ENCODE assay signal across 9 mouse cellular contexts in genomic region chr3:52938398-52938797, GRCm38 (mm10).
A peak's percentile ranks its signal among the peaks of the same experiment; 100 is the strongest.
DNase-seq lines count a peak whose midpoint lies in the region; ATAC-seq and TF ChIP-seq lines count a peak whose summit lies in the region.
"Had no signal": no experiment of that assay in that cellular context is flagged by ENCODE, and none has a peak within 500 bp of the region (broad histone marks: within the 10 kb centered on the region; RNA-seq: fewer than 3 reads in every experiment).

No protein-coding gene starts in this region.

- H3K9me3 ChIP-seq in kidney, embryonic 14.5 days (ENCODE audit: control insufficient read depth, low read length), result no peaks in the 10 kb centered on the region
- no peaks in the 10 kb centered on the region for H3K9me3 ChIP-seq in neural tube, embryonic 15.5 days (replicated peaks)

- no peak for TF ChIP-seq POLR2A in kidney, adult 2 months (IDR thresholded peaks at IDR 0.05; ENCODE audit: low read depth, low read length)
- TF ChIP-seq POLR2A in myocyte (IDR thresholded peaks at IDR 0.05; ENCODE audit: insufficient read length, low read depth), result no peak

- TF ChIP-seq CTCF in kidney, adult 2 months (conservative IDR thresholded peaks at IDR 0.05; ENCODE audit: insufficient read depth, insufficient read length, low read depth, low read length), result no peak

- no peak overlapping the region for H3K4me2 ChIP-seq in kidney, embryonic 14.5 days (replicated peaks; ENCODE audit: low read depth, low read length)
- peak overlapping the region; percentile 24 for H3K4me2 ChIP-seq in myocyte (ENCODE audit: low read depth)
- H3K4me2 ChIP-seq in neural tube, embryonic 15.5 days, result no peak overlapping the region

- no peaks in the 10 kb centered on the region for H3K27me3 ChIP-seq in kidney, adult 2 months (replicated peaks; ENCODE audit: control insufficient read depth, insufficient read depth, low read length)
- no peaks in the 10 kb centered on the region for H3K27me3 ChIP-seq in kidney, embryonic 14.5 days (ENCODE audit: control insufficient read depth, insufficient read depth, low read length)
- no peaks in the 10 kb centered on the region for H3K27me3 ChIP-seq in myocyte (ENCODE audit: control insufficient read depth, insufficient read depth, insufficient read length)
- no peaks in the 10 kb centered on the region for H3K27me3 ChIP-seq in neural tube, embryonic 15.5 days (replicated peaks)

- H3K4me3 ChIP-seq in kidney, adult 2 months (ENCODE audit: insufficient read depth, low read depth, low read length), result no peak overlapping the region
- no peak overlapping the region for H3K4me3 ChIP-seq in kidney, embryonic 14.5 days (ENCODE audit: low read length)
- H3K4me3 ChIP-seq in myocyte, result no peak overlapping the region
- H3K4me3 ChIP-seq in neural tube, embryonic 15.5 days (replicated peaks), result no peak overlapping the region

- H3K4me1 ChIP-seq in kidney, adult 2 months (ENCODE audit: control insufficient read depth, insufficient read depth, low read length), result no peaks in the 10 kb centered on the region
- H3K4me1 ChIP-seq in kidney, embryonic 14.5 days (ENCODE audit: control insufficient read depth, insufficient read depth, low read length), result no peaks in the 10 kb centered on the region
- H3K4me1 ChIP-seq in neural tube, embryonic 15.5 days, result peaks cover 12% of the 10 kb centered on the region; the same call in 1 of the 2 replicates

- intact Hi-C loops in heart, postnatal 25 days (cut with DNase I), result no loop called here

- peak; percentile 75 for DNase-seq in kidney, adult 2 months
- DNase-seq in cerebellum, adult 8-10 months, result peak; percentile 80
- DNase-seq in heart, postnatal 25 days (ENCODE audit: low spot score), result peak; percentile 12
- DNase-seq in ovary, postnatal 14 days (ENCODE audit: low spot score), result no peak
- no peak for DNase-seq in testis, postnatal 10 days (ENCODE audit: low spot score)
- DNase-seq: thymus, adult 18-20 months had no signal

- no peak overlapping the region for H3ac ChIP-seq in myocyte (ENCODE audit: control insufficient read depth, insufficient read length)

- ATAC-seq in kidney, embryonic 14.5 days (ENCODE audit: low FRiP score, low TSS enrichment), result no peak
- ATAC-seq in neural tube, embryonic 15.5 days (ENCODE audit: low FRiP score), result no peak

- no peaks in the 10 kb centered on the region for H3K79me2 ChIP-seq in myocyte (ENCODE audit: control insufficient read depth, insufficient read depth)

- H3K9ac ChIP-seq in kidney, embryonic 14.5 days (ENCODE audit: low read depth, low read length), result no peak overlapping the region
- no peak overlapping the region for H3K9ac ChIP-seq in neural tube, embryonic 15.5 days (replicated peaks)

- 57% methylated on average over 5 of the region's 5 CpGs for WGBS in kidney, adult 2 months
- WGBS in kidney, embryonic 14.5 days, result 62% methylated on average over 5 of the region's 5 CpGs
- 87% methylated on average over 5 of the region's 5 CpGs for WGBS in neural tube, embryonic 15.5 days

- H3K27ac ChIP-seq in kidney, adult 2 months (ENCODE audit: insufficient read depth, low read depth, low read length), result no peak overlapping the region
- H3K27ac ChIP-seq in kidney, embryonic 14.5 days (ENCODE audit: low read depth, low read length), result no peak overlapping the region
- H3K27ac ChIP-seq in neural tube, embryonic 15.5 days (replicated peaks), result no peak overlapping the region

- no peaks in the 10 kb centered on the region for H3K36me3 ChIP-seq in kidney, adult 2 months (ENCODE audit: control insufficient read depth, insufficient read depth, low read length)
- no peaks in the 10 kb centered on the region for H3K36me3 ChIP-seq in kidney, embryonic 14.5 days (ENCODE audit: control insufficient read depth, insufficient read depth, low read length)
- H3K36me3 ChIP-seq in myocyte (ENCODE audit: control insufficient read depth, insufficient read depth), result no peaks in the 10 kb centered on the region
- H3K36me3 ChIP-seq in neural tube, embryonic 15.5 days, result no peaks in the 10 kb centered on the region

TF ChIP-seq in myocyte, 11 proteins besides CTCF, POLR2A, EP300 and RAD21:
- no peak for TF ChIP-seq USF1 (IDR thresholded peaks at IDR 0.05; ENCODE audit: low read depth)
- TF ChIP-seq MYOD1 (IDR thresholded peaks at IDR 0.05; ENCODE audit: control insufficient read depth in 1 of 3, insufficient read length in 2 of 3, low read depth in 2 of 3), result no peak
- no peak for TF ChIP-seq MYOG (IDR thresholded peaks at IDR 0.05; ENCODE audit: control insufficient read depth in 1 of 3, insufficient read depth in 1 of 3, insufficient read length in 2 of 3, low read depth in 2 of 3)
TF ChIP-seq in myocyte: peak in this region for 0.

Comparison
In these comparisons a context has a peak if more than half of its experiments do, and no peak if none do; other contexts are left out.
1. DNase-seq: peak in kidney, adult 2 months (single experiment), cerebellum, adult 8-10 months (single experiment) and heart, postnatal 25 days (single experiment); none in ovary, postnatal 14 days (single experiment) and testis, postnatal 10 days (single experiment).